Mouse (Mus musculus): ENCODE data around the gene Olfr435.

DNA sequence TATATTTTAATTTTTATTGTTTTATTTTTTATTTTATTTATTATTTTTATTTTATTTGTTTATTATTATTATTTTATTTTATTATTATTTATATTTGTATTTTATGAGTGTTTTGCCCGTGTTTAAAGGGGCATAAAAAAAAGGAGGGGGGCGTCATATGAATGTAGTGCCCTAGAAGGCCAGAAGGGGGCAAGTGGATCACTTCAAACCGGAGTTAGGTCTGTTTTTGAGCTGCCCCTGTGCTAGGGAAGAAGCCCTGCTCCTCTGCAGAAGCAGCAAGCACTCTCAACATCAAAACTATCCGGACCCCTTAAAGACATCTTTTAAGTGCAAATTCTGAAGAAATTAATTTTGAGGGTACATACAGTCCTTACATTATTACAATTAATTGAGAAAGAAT is 45.1 kb downstream of the Olfr435 start:
- TF ChIP-seq GATA1 (IDR thresholded peaks at IDR 0.05; ENCODE audit: borderline replicate concordance, low read length) (no peak), CTCF (IDR thresholded peaks at IDR 0.05; ENCODE audit: low read depth, low read length) (no peak)

Data from G1E (cell line).